Mouse (Mus musculus) liver, embryonic 14 days (tissue): ENCODE data around the gene Fzd1. TPM values are rescaled to one million over a fixed set of nuclear protein-coding genes. Genes with fewer than 3 reads are reported as not detected.

Experiments used
- polyA plus RNA-seq: library from polyadenylated mRNA; depleted of rRNA; stranded (reverse); fragments of >200 nt; gene quantifications from 2 replicates; pipeline ENCODE4 v1.2.3, GENCODE M21; 2012; rRNA removed

Fzd1 gene
- polyA plus RNA-seq = 3.6 and 3.8 TPM in 2 replicates

GRCm38 (mm10) chr5:4757902-4758301, at the start of gene Fzd1:
TSS of gene Fzd1 (minus strand) at chr5:4758035.

